Mouse (Mus musculus) frontal cortex, postnatal 14 days (tissue): ENCODE measurements at regions not wholly inside any gene's neighbourhood (a gene's known extent, or its start where the extent isn't known, plus 50 kb on each side); places are given as distances from the start of the nearest gene placed in this dataset.

Experiments used
- DNase-seq, 2 experiments: peaks; one replicate each; pipeline ENCODE4 v3.0.0; 2022; ENCODE audit warnings: low spot score in 2 of 2

- DNase-seq: no peak
Measured at GRCm38 (mm10) chr5:45269391-45269790, 180.6 kb downstream of the Qdpr start.

- DNase-seq: no peak
Measured at GRCm38 (mm10) chr5:45266914-45267313, 183.1 kb downstream of the Qdpr start.

- no peak for DNase-seq
Measured at GRCm38 (mm10) chr5:45258486-45258885, 191.6 kb downstream of the Qdpr start.

GRCm38 (mm10) chr5:45256256-45256999 is 193.6 kb downstream of the Qdpr start:
- no peak for DNase-seq

GRCm38 (mm10) chr5:45231856-45232255 is 218.2 kb downstream of the Qdpr start:
- DNase-seq: no peak

GRCm38 (mm10) chr5:45230097-45230496 is 219.9 kb downstream of the Qdpr start:
- DNase-seq: no peak

- no peak for DNase-seq
Measured at GRCm38 (mm10) chr5:45229477-45229876, 220.6 kb downstream of the Qdpr start.

GRCm38 (mm10) chr5:45228226-45228927 is 221.7 kb downstream of the Qdpr start:
- DNase-seq: no peak

- no peak for DNase-seq
Measured at GRCm38 (mm10) chr5:45220272-45220916, 229.6 kb downstream of the Qdpr start.

GRCm38 (mm10) chr5:45219558-45219957 is 230.5 kb downstream of the Qdpr start:
- no peak for DNase-seq

GRCm38 (mm10) chr5:45219101-45219500 is 230.9 kb downstream of the Qdpr start:
- DNase-seq: no peak

GRCm38 (mm10) chr5:45214475-45214874 is 235.6 kb downstream of the Qdpr start:
- no peak for DNase-seq

- DNase-seq: no peak
Measured at GRCm38 (mm10) chr5:45198408-45198807, 251.6 kb downstream of the Qdpr start.

- peak; percentile 29 to 37 for DNase-seq
Measured at GRCm38 (mm10) chr5:45196159-45196558, 253.9 kb downstream of the Qdpr start.

GRCm38 (mm10) chr5:45192287-45192686 is 257.7 kb downstream of the Qdpr start:
- no peak for DNase-seq

GRCm38 (mm10) chr5:45173035-45173755 is 276.8 kb downstream of the Qdpr start:
- DNase-seq: no peak

GRCm38 (mm10) chr5:45159194-45159593 is 290.8 kb downstream of the Qdpr start:
- DNase-seq: no peak

- no peak for DNase-seq
Measured at GRCm38 (mm10) chr5:45154936-45155335, 295.1 kb downstream of the Qdpr start.

- no peak for DNase-seq
Measured at GRCm38 (mm10) chr5:45144186-45144585, 305.9 kb downstream of the Qdpr start.

GRCm38 (mm10) chr5:45137198-45137973 is 312.6 kb downstream of the Qdpr start:
- no peak for DNase-seq

- DNase-seq: no peak
Measured at GRCm38 (mm10) chr5:45136696-45137095, 313.3 kb downstream of the Qdpr start.
